ENCODE assay signal across 8 mouse cellular contexts in genomic region chr15:103315011-103315502, GRCm38 (mm10). TPM values are rescaled to one million over a fixed set of nuclear protein-coding genes. Genes with fewer than 3 reads are reported as not detected.
DNase-seq lines count a peak whose midpoint lies in the region; ATAC-seq lines count a peak whose summit lies in the region.

No protein-coding gene starts in this region.

- H3K4me3 ChIP-seq in forebrain, embryonic 14.5 days (ENCODE audit: low read depth, low read length), result peak overlapping the region; percentile 15

- H3K27me3 ChIP-seq in forebrain, embryonic 14.5 days (replicated peaks; ENCODE audit: control insufficient read depth, insufficient read depth, low read length), result no peaks in the 10 kb centered on the region

- H3K9ac ChIP-seq in forebrain, embryonic 14.5 days (ENCODE audit: low read length), result peak overlapping the region; percentile 49

- no peaks in the 10 kb centered on the region for H3K9me3 ChIP-seq in forebrain, embryonic 14.5 days (replicated peaks; ENCODE audit: control insufficient read depth, low read length)

- H3K4me2 ChIP-seq in forebrain, embryonic 14.5 days (ENCODE audit: low read length), result peak overlapping the region; percentile 45

- WGBS in forebrain, embryonic 14.5 days, result 3% methylated on average over 18 of the region's 18 CpGs

- DNase-seq in frontal cortex, postnatal 25 days (ENCODE audit: low spot score in 2 of 2), result no peak
- DNase-seq in cerebellum, adult 18-20 months, result peak; percentile 65 to 80
- peak; percentile 74 for DNase-seq in forebrain, embryonic 14.5 days (ENCODE audit: low spot score)
- DNase-seq in heart, postnatal 4 days, result peak; percentile 89
- peak; percentile 68 for DNase-seq in layer of hippocampus, postnatal 36 days
- peak; percentile 86 to 87 for DNase-seq in lung, postnatal 4 days
- peak; percentile 69 to 86 for DNase-seq in spleen, postnatal 4 days (ENCODE audit: low spot score in 2 of 2)

- no peak overlapping the region for H3K27ac ChIP-seq in forebrain, embryonic 14.5 days (ENCODE audit: low read depth, low read length)

- peaks cover 33% of the 10 kb centered on the region for H3K36me3 ChIP-seq in forebrain, embryonic 14.5 days (ENCODE audit: control insufficient read depth, insufficient read depth, low read length)

- ATAC-seq in frontal cortex, adult (ENCODE audit: low TSS enrichment), result peak; percentile 44
- ATAC-seq in forebrain, embryonic 14.5 days, result peak; percentile 80

- peaks cover 3% of the 10 kb centered on the region; the same call in 1 of the 2 replicates for H3K4me1 ChIP-seq in forebrain, embryonic 14.5 days (ENCODE audit: control insufficient read depth, insufficient read depth, low read length)

RNA-seq across cellular contexts. Expression of gene Gpr84, which starts 4.6 kb away (rescaled TPM):
- 0.39 and 0.47 TPM in 2 replicates for polyA plus RNA-seq in forebrain, embryonic 14.5 days (2014; fragmentation: Nextera tagmentation; extraction: Ambion mirVana)
- not detected for total RNA-seq in heart, postnatal 4 days (2021)
- total RNA-seq in layer of hippocampus, postnatal 36 days (2021), result under 1 TPM; 0.25 to 0.66 TPM

RNA-seq across cellular contexts. Expression of gene Zfp385a, which starts 24.8 kb away (rescaled TPM):
- polyA plus RNA-seq in forebrain, embryonic 14.5 days (2014; fragmentation: Nextera tagmentation; extraction: Ambion mirVana), result 11.7 and 13.9 TPM in 2 replicates
- total RNA-seq in heart, postnatal 4 days (2021), result 10 to 100 TPM; 21.9 to 22.0 TPM
- total RNA-seq in layer of hippocampus, postnatal 36 days (2021), result 10 to 100 TPM; 38.7 to 39.7 TPM

RNA-seq across cellular contexts. Expression of gene Copz1, which starts 42.5 kb away (rescaled TPM):
- polyA plus RNA-seq in forebrain, embryonic 14.5 days (2014; fragmentation: Nextera tagmentation; extraction: Ambion mirVana), result 261 and 271 TPM in 2 replicates
- 10 to 100 TPM; 88.7 to 91.2 TPM for total RNA-seq in heart, postnatal 4 days (2021)
- total RNA-seq in layer of hippocampus, postnatal 36 days (2021), result 100 to 1,000 TPM in 1 of 2 experiments, 10 to 100 TPM in 1; 93.2 to 103 TPM

RNA-seq across cellular contexts. Expression of gene Itga5, which starts 51.5 kb away (rescaled TPM):
- polyA plus RNA-seq in forebrain, embryonic 14.5 days (2014; fragmentation: Nextera tagmentation; extraction: Ambion mirVana), result 5.3 and 7.7 TPM in 2 replicates
- 100 to 1,000 TPM; 120 to 121 TPM for total RNA-seq in heart, postnatal 4 days (2021)
- 1 to 10 TPM; 1.4 to 1.9 TPM for total RNA-seq in layer of hippocampus, postnatal 36 days (2021)

RNA-seq across cellular contexts. Expression of gene Nfe2, which starts 56.9 kb away (rescaled TPM):
- polyA plus RNA-seq in forebrain, embryonic 14.5 days (2014; fragmentation: Nextera tagmentation; extraction: Ambion mirVana), result 0.42 and 1.1 TPM in 2 replicates
- 1 to 10 TPM; 1.0 to 1.1 TPM for total RNA-seq in heart, postnatal 4 days (2021)
- total RNA-seq in layer of hippocampus, postnatal 36 days (2021), result under 1 TPM in 1 of 2 experiments, not detected in 1; 0.23 TPM

Comparison
In these comparisons a context has a peak if more than half of its experiments do, and no peak if none do; other contexts are left out.
1. DNase-seq: peak in cerebellum, adult 18-20 months (2 of 2), forebrain, embryonic 14.5 days (single experiment), heart, postnatal 4 days (single experiment), layer of hippocampus, postnatal 36 days (2 of 2), lung, postnatal 4 days (2 of 2) and spleen, postnatal 4 days (2 of 2); none in frontal cortex, postnatal 25 days (0 of 2).